Mouse (Mus musculus): Measurements from ENCODE around the gene Atr. TPM values are rescaled to one million over a fixed set of nuclear protein-coding genes. Genes with fewer than 3 reads are reported as not detected.
"Not testable (repeated sequence)": the region's sequence is repeated elsewhere in the genome, so short reads cannot be mapped to it uniquely, and the experiment has no call there.

Gene Atr
- polyA plus RNA-seq, 1 experiment, result 2.3 TPM

- Histone ChIP-seq H3K4me3 (ENCODE audit: extremely low read depth, insufficient read depth, insufficient read length) (no peak overlapping the region), H3K4me1 (ENCODE audit: control insufficient read depth, insufficient read depth, insufficient read length) (peaks cover 2% of the 10 kb centered on the region), H3K27me3 (ENCODE audit: control insufficient read depth, insufficient read depth, low read length) (no peaks in the 10 kb centered on the region), H3K27ac (ENCODE audit: insufficient read depth, low read length) (no peak overlapping the region), H3K36me3 (ENCODE audit: control insufficient read depth, insufficient read depth, low read length) (no peaks in the 10 kb centered on the region; the same call in 1 of the 2 replicates)
- no peak for DNase-seq (ENCODE audit: low read depth in 1 of 2, low spot score in 2 of 2)
- WGBS, result 88% methylated on average over 7 of the region's 7 CpGs
- TF ChIP-seq POLR2A (IDR thresholded peaks at IDR 0.05; ENCODE audit: low read depth, low read length) (no peak), CTCF (IDR thresholded peaks at IDR 0.05; ENCODE audit: extremely low read depth, insufficient read depth, insufficient read length, insufficient replicate concordance) (no peak)
Observed at GRCm38 (mm10) chr9:95958041-95958730, 100.8 kb downstream of the Atr start.

- not testable (repeated sequence) for H3K27ac ChIP-seq (ENCODE audit: insufficient read depth, low read length); H3K4me3 ChIP-seq (ENCODE audit: extremely low read depth, insufficient read depth, insufficient read length); H3K27me3 ChIP-seq (ENCODE audit: control insufficient read depth, insufficient read depth, low read length); H3K36me3 ChIP-seq (ENCODE audit: control insufficient read depth, insufficient read depth, low read length); H3K4me1 ChIP-seq (ENCODE audit: control insufficient read depth, insufficient read depth, insufficient read length); DNase-seq (ENCODE audit: low read depth in 1 of 2, low spot score in 2 of 2)
- WGBS, result 98% methylated on average over 2 of the region's 2 CpGs
Observed at GRCm38 (mm10) chr9:95958731-95959105, 101.3 kb downstream of the Atr start.

- Histone ChIP-seq H3K36me3 (ENCODE audit: control insufficient read depth, insufficient read depth, low read length) (peaks cover under 1% of the 10 kb centered on the region; the same call in 1 of the 2 replicates), H3K4me3 (ENCODE audit: extremely low read depth, insufficient read depth, insufficient read length) (no peak overlapping the region), H3K27me3 (ENCODE audit: control insufficient read depth, insufficient read depth, low read length) (no peaks in the 10 kb centered on the region), H3K27ac (ENCODE audit: insufficient read depth, low read length) (no peak overlapping the region), H3K4me1 (ENCODE audit: control insufficient read depth, insufficient read depth, insufficient read length) (no peaks in the 10 kb centered on the region; the same call in none of the 2 replicates)
- DNase-seq (ENCODE audit: low read depth in 1 of 2, low spot score in 2 of 2), result no peak
- no peak for TF ChIP-seq CTCF (IDR thresholded peaks at IDR 0.05; ENCODE audit: extremely low read depth, insufficient read depth, insufficient read length, insufficient replicate concordance)
- no peak for TF ChIP-seq POLR2A (IDR thresholded peaks at IDR 0.05; ENCODE audit: low read depth, low read length)
- 83% methylated on average over 6 of the region's 6 CpGs for WGBS
Observed at GRCm38 (mm10) chr9:95959246-95959645, 101.8 kb downstream of the Atr start.

GRCm38 (mm10) chr9:95959732-95960428, 102.5 kb downstream of the Atr start:
- H3K4me1 ChIP-seq (ENCODE audit: control insufficient read depth, insufficient read depth, insufficient read length), result no peaks in the 10 kb centered on the region; the same call in none of the 2 replicates
- WGBS, result 76% methylated on average over 3 of the region's 3 CpGs

DNA sequence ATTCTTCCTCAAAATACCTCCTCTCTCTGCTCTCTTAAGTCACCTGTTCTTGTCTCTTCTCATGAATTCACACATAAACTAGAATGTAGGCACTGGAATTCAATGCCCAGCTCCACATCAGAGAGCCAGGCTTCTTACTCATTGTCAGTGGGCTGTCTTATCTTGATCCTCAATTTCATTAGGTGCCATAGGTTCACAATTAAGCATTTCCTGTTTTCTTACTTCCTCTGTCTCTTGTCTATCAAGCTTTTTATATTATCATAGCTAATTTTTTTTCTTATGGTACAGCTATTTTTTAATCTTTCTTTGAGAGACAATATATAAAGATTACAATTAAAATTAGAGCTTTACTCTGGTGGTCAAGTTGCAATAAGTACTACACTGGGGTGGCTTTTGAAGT, 103.7 kb downstream of the Atr start:
- no peak for DNase-seq (ENCODE audit: low read depth in 1 of 2, low spot score in 2 of 2)
- H3K4me1 ChIP-seq (ENCODE audit: control insufficient read depth, insufficient read depth, insufficient read length), result no peaks in the 10 kb centered on the region; the same call in none of the 2 replicates
- no peak for TF ChIP-seq CTCF (IDR thresholded peaks at IDR 0.05; ENCODE audit: extremely low read depth, insufficient read depth, insufficient read length, insufficient replicate concordance)
- TF ChIP-seq POLR2A (IDR thresholded peaks at IDR 0.05; ENCODE audit: low read depth, low read length), result no peak
- H3K27me3 ChIP-seq (ENCODE audit: control insufficient read depth, insufficient read depth, low read length), result no peaks in the 10 kb centered on the region
- no peak overlapping the region for H3K4me3 ChIP-seq (ENCODE audit: extremely low read depth, insufficient read depth, insufficient read length)
- peaks cover 8% of the 10 kb centered on the region for H3K36me3 ChIP-seq (ENCODE audit: control insufficient read depth, insufficient read depth, low read length)
- no peak overlapping the region for H3K27ac ChIP-seq (ENCODE audit: insufficient read depth, low read length)

More at GRCm38 (mm10) chr9:95959732-95960428, 102.5 kb downstream of the Atr start:
- TF ChIP-seq CTCF (IDR thresholded peaks at IDR 0.05; ENCODE audit: extremely low read depth, insufficient read depth, insufficient read length, insufficient replicate concordance) (no peak), POLR2A (IDR thresholded peaks at IDR 0.05; ENCODE audit: low read depth, low read length) (no peak)
- Histone ChIP-seq H3K4me3 (ENCODE audit: extremely low read depth, insufficient read depth, insufficient read length) (no peak overlapping the region), H3K36me3 (ENCODE audit: control insufficient read depth, insufficient read depth, low read length) (peaks cover 5% of the 10 kb centered on the region), H3K27me3 (ENCODE audit: control insufficient read depth, insufficient read depth, low read length) (no peaks in the 10 kb centered on the region), H3K27ac (ENCODE audit: insufficient read depth, low read length) (no peak overlapping the region)
- no peak for DNase-seq (ENCODE audit: low read depth in 1 of 2, low spot score in 2 of 2)

DNA sequence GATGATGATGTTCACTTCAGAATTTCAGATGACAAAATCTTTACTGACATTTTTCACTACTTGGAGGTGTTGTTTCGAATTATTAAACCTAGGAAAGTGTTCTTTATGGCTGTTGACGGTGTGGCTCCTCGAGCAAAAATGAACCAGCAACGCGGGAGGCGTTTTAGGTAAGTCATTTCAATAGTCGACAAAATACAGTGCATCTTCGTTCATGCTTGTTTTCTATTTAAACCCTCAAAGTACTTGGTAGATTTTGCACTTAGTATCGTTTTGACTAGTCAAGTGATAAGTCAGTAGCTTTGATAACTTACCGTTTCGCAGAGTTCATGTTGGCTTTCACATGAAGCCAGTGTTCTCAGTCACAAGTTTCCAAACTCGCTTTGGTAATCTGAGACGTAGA, 106.6 kb downstream of the Atr start:
- H3K4me1 ChIP-seq (ENCODE audit: control insufficient read depth, insufficient read depth, insufficient read length), result no peaks in the 10 kb centered on the region; the same call in 1 of the 2 replicates
- WGBS, result 91% methylated on average over 13 of the region's 13 CpGs
- no peak overlapping the region for H3K4me3 ChIP-seq (ENCODE audit: extremely low read depth, insufficient read depth, insufficient read length)
- TF ChIP-seq CTCF (IDR thresholded peaks at IDR 0.05; ENCODE audit: extremely low read depth, insufficient read depth, insufficient read length, insufficient replicate concordance), result no peak
- no peak for TF ChIP-seq POLR2A (IDR thresholded peaks at IDR 0.05; ENCODE audit: low read depth, low read length)
- peaks cover 13% of the 10 kb centered on the region for H3K36me3 ChIP-seq (ENCODE audit: control insufficient read depth, insufficient read depth, low read length)
- no peaks in the 10 kb centered on the region for H3K27me3 ChIP-seq (ENCODE audit: control insufficient read depth, insufficient read depth, low read length)
- DNase-seq (ENCODE audit: low read depth in 1 of 2, low spot score in 2 of 2), result no peak
- no peak overlapping the region for H3K27ac ChIP-seq (ENCODE audit: insufficient read depth, low read length)

- 90% methylated on average over 2 of the region's 2 CpGs for WGBS
- no peak overlapping the region for H3K27ac ChIP-seq (ENCODE audit: insufficient read depth, low read length)
- no peak for TF ChIP-seq POLR2A (IDR thresholded peaks at IDR 0.05; ENCODE audit: low read depth, low read length)
- no peak for TF ChIP-seq CTCF (IDR thresholded peaks at IDR 0.05; ENCODE audit: extremely low read depth, insufficient read depth, insufficient read length, insufficient replicate concordance)
- H3K36me3 ChIP-seq (ENCODE audit: control insufficient read depth, insufficient read depth, low read length), result peaks cover 34% of the 10 kb centered on the region
- no peak for DNase-seq (ENCODE audit: low read depth in 1 of 2, low spot score in 2 of 2)
- H3K4me1 ChIP-seq (ENCODE audit: control insufficient read depth, insufficient read depth, insufficient read length), result no peaks in the 10 kb centered on the region
- no peaks in the 10 kb centered on the region for H3K27me3 ChIP-seq (ENCODE audit: control insufficient read depth, insufficient read depth, low read length)
- no peak overlapping the region for H3K4me3 ChIP-seq (ENCODE audit: extremely low read depth, insufficient read depth, insufficient read length)
Observed at GRCm38 (mm10) chr9:95978279-95978678, 120.9 kb downstream of the Atr start.

Data from spleen, adult 2 months (tissue).